Mouse (Mus musculus): ENCODE results near the gene Tdrd3. TPM values are rescaled to one million over a fixed set of nuclear protein-coding genes. Genes with fewer than 3 reads are reported as not detected.
A peak's percentile ranks its signal among the peaks of the same experiment; 100 is the strongest.

Tdrd3 gene
- polyA plus RNA-seq, 1 experiment from 2014 or later, result 62.5 TPM

- 55% methylated on average over 4 of the region's 4 CpGs for WGBS
- H3K27ac ChIP-seq (replicated peaks), result no peak overlapping the region
These were observed 100.9 kb downstream of the Tdrd3 start for GRCm38 (mm10) chr14:87517381-87517780.

GRCm38 (mm10) chr14:87531847-87532246, 115.4 kb downstream of the Tdrd3 start:
- Histone ChIP-seq H3K4me3 (no peak overlapping the region), H3K27ac (replicated peaks) (no peak overlapping the region), H3K9ac (replicated peaks) (no peak overlapping the region), H3K4me1 (no peaks in the 10 kb centered on the region), H3K36me3 (no peaks in the 10 kb centered on the region), H3K9me3 (no peaks in the 10 kb centered on the region), H3K27me3 (no peaks in the 10 kb centered on the region), H3K4me2 (replicated peaks) (no peak overlapping the region)
- 84% methylated on average over 8 of the region's 8 CpGs for WGBS
- no peak for ATAC-seq (replicated peaks)

More at GRCm38 (mm10) chr14:87517381-87517780, 100.9 kb downstream of the Tdrd3 start:
- H3K27me3 ChIP-seq, result no peaks in the 10 kb centered on the region
- no peak overlapping the region for H3K9ac ChIP-seq (replicated peaks)
- no peaks in the 10 kb centered on the region for H3K9me3 ChIP-seq
- H3K4me1 ChIP-seq, result no peaks in the 10 kb centered on the region
- H3K4me2 ChIP-seq (replicated peaks), result no peak overlapping the region
- no peak for ATAC-seq (replicated peaks)
- no peak overlapping the region for H3K4me3 ChIP-seq
- peaks cover 5% of the 10 kb centered on the region; the same call in 1 of the 2 replicates for H3K36me3 ChIP-seq

GRCm38 (mm10) chr14:87537127-87537819, 120.8 kb downstream of the Tdrd3 start:
- Histone ChIP-seq H3K4me2 (replicated peaks) (no peak overlapping the region), H3K36me3 (peaks cover 10% of the 10 kb centered on the region; the same call in 1 of the 2 replicates), H3K4me3 (no peak overlapping the region), H3K27ac (replicated peaks) (no peak overlapping the region), H3K27me3 (no peaks in the 10 kb centered on the region), H3K4me1 (no peaks in the 10 kb centered on the region), H3K9me3 (no peaks in the 10 kb centered on the region), H3K9ac (replicated peaks) (no peak overlapping the region)
- no peak for ATAC-seq (replicated peaks)
- 43% methylated on average over 4 of the region's 4 CpGs for WGBS

GRCm38 (mm10) chr14:87549986-87550385, 133.5 kb downstream of the Tdrd3 start:
- 93% methylated on average over 6 of the region's 6 CpGs for WGBS
- H3K36me3 ChIP-seq, result peaks cover 4% of the 10 kb centered on the region; the same call in 1 of the 2 replicates
- H3K9me3 ChIP-seq, result no peaks in the 10 kb centered on the region
- H3K4me1 ChIP-seq, result no peaks in the 10 kb centered on the region
- H3K27ac ChIP-seq (replicated peaks), result no peak overlapping the region
- no peak overlapping the region for H3K4me2 ChIP-seq (replicated peaks)
- H3K4me3 ChIP-seq, result no peak overlapping the region
- H3K9ac ChIP-seq (replicated peaks), result no peak overlapping the region
- ATAC-seq (replicated peaks), result no peak
- H3K27me3 ChIP-seq, result no peaks in the 10 kb centered on the region

- ATAC-seq (replicated peaks), result no peak
- Histone ChIP-seq H3K4me2 (replicated peaks) (no peak overlapping the region), H3K9ac (replicated peaks) (no peak overlapping the region), H3K36me3 (no peaks in the 10 kb centered on the region), H3K4me1 (no peaks in the 10 kb centered on the region), H3K27ac (replicated peaks) (no peak overlapping the region), H3K27me3 (no peaks in the 10 kb centered on the region), H3K9me3 (no peaks in the 10 kb centered on the region), H3K4me3 (no peak overlapping the region)
- 66% methylated on average over 3 of the region's 3 CpGs for WGBS
These were observed 135.8 kb downstream of the Tdrd3 start for GRCm38 (mm10) chr14:87552211-87552610.

- no peak overlapping the region for H3K4me3 ChIP-seq
- H3K4me2 ChIP-seq (replicated peaks), result no peak overlapping the region
- no peaks in the 10 kb centered on the region for H3K9me3 ChIP-seq
- peaks cover 19% of the 10 kb centered on the region for H3K4me1 ChIP-seq
- H3K9ac ChIP-seq (replicated peaks), result no peak overlapping the region
- H3K27me3 ChIP-seq, result no peaks in the 10 kb centered on the region
- 87% methylated on average over 9 of the region's 9 CpGs for WGBS
- H3K36me3 ChIP-seq, result no peaks in the 10 kb centered on the region
- ATAC-seq (replicated peaks), result no peak
- no peak overlapping the region for H3K27ac ChIP-seq (replicated peaks)
These were observed 147.4 kb downstream of the Tdrd3 start for GRCm38 (mm10) chr14:87563841-87564240.

GRCm38 (mm10) chr14:87566211-87566610, 149.8 kb downstream of the Tdrd3 start:
- ATAC-seq (replicated peaks), result no peak
- Histone ChIP-seq H3K4me3 (no peak overlapping the region), H3K4me1 (peaks cover 21% of the 10 kb centered on the region), H3K27ac (replicated peaks) (no peak overlapping the region), H3K9me3 (no peaks in the 10 kb centered on the region), H3K9ac (replicated peaks) (no peak overlapping the region), H3K4me2 (replicated peaks) (no peak overlapping the region), H3K36me3 (no peaks in the 10 kb centered on the region), H3K27me3 (no peaks in the 10 kb centered on the region)
- WGBS, result 32% methylated on average over 7 of the region's 7 CpGs

GRCm38 (mm10) chr14:87567034-87567461, 150.6 kb downstream of the Tdrd3 start:
- no peaks in the 10 kb centered on the region for H3K9me3 ChIP-seq
- WGBS, result 20% methylated on average over 3 of the region's 3 CpGs
- H3K36me3 ChIP-seq, result no peaks in the 10 kb centered on the region
- H3K9ac ChIP-seq (replicated peaks), result no peak overlapping the region
- H3K4me3 ChIP-seq, result no peak overlapping the region
- H3K27me3 ChIP-seq, result no peaks in the 10 kb centered on the region
- peaks cover 21% of the 10 kb centered on the region for H3K4me1 ChIP-seq
- H3K4me2 ChIP-seq (replicated peaks), result no peak overlapping the region
- peak; percentile 30; the same call in 1 of the 2 replicates for ATAC-seq (replicated peaks)
- no peak overlapping the region for H3K27ac ChIP-seq (replicated peaks)

- Histone ChIP-seq H3K4me1 (peaks cover 21% of the 10 kb centered on the region), H3K4me3 (peak overlapping the region; percentile 34), H3K36me3 (no peaks in the 10 kb centered on the region), H3K9ac (replicated peaks) (peak overlapping the region; percentile 30; the same call in 1 of the 2 replicates), H3K27ac (replicated peaks) (0 out of 2 replicates have a peak overlapping the region, but pooled peaks have one; percentile 13), H3K4me2 (replicated peaks) (peak overlapping the region; percentile 62), H3K9me3 (no peaks in the 10 kb centered on the region), H3K27me3 (no peaks in the 10 kb centered on the region)
- peak; percentile 55 for ATAC-seq (replicated peaks)
- 16% methylated on average over 20 of the region's 20 CpGs for WGBS
These were observed 151.4 kb downstream of the Tdrd3 start for GRCm38 (mm10) chr14:87567626-87568446.

- Histone ChIP-seq H3K27me3 (no peaks in the 10 kb centered on the region), H3K4me2 (replicated peaks) (peak overlapping the region; percentile 62), H3K36me3 (no peaks in the 10 kb centered on the region), H3K27ac (replicated peaks) (0 out of 2 replicates have a peak overlapping the region, but pooled peaks have one; percentile 13), H3K9me3 (no peaks in the 10 kb centered on the region), H3K4me3 (peak overlapping the region; percentile 34), H3K9ac (replicated peaks) (0 out of 2 replicates have a peak overlapping the region, but pooled peaks have one; percentile 30), H3K4me1 (peaks cover 21% of the 10 kb centered on the region)
- ATAC-seq (replicated peaks), result peak; percentile 62
- WGBS, result 9% methylated on average over 15 of the region's 15 CpGs
These were observed 152.0 kb downstream of the Tdrd3 start for GRCm38 (mm10) chr14:87568447-87568908.

GRCm38 (mm10) chr14:87569471-87569870, 153.0 kb downstream of the Tdrd3 start:
- Histone ChIP-seq H3K4me2 (replicated peaks) (no peak overlapping the region), H3K36me3 (no peaks in the 10 kb centered on the region), H3K27me3 (no peaks in the 10 kb centered on the region), H3K9ac (replicated peaks) (no peak overlapping the region), H3K9me3 (no peaks in the 10 kb centered on the region), H3K4me1 (peaks cover 21% of the 10 kb centered on the region), H3K27ac (replicated peaks) (no peak overlapping the region), H3K4me3 (no peak overlapping the region)
- WGBS, result 94% methylated on average over 2 of the region's 2 CpGs
- ATAC-seq (replicated peaks), result no peak

- H3K4me2 ChIP-seq (replicated peaks), result no peak overlapping the region
- no peak overlapping the region for H3K4me3 ChIP-seq
- H3K9me3 ChIP-seq, result no peaks in the 10 kb centered on the region
- no peak overlapping the region for H3K27ac ChIP-seq (replicated peaks)
- H3K4me1 ChIP-seq, result peaks cover 15% of the 10 kb centered on the region
- no peaks in the 10 kb centered on the region for H3K27me3 ChIP-seq
- H3K36me3 ChIP-seq, result no peaks in the 10 kb centered on the region
- 59% methylated on average over 5 of the region's 5 CpGs for WGBS
- no peak overlapping the region for H3K9ac ChIP-seq (replicated peaks)
- no peak for ATAC-seq (replicated peaks)
These were observed 156.0 kb downstream of the Tdrd3 start for GRCm38 (mm10) chr14:87572453-87572852.

All from forebrain, embryonic 15.5 days (tissue).